Mouse (Mus musculus) bone marrow, adult 2 months (tissue): Measurements from ENCODE around the gene March1. TPM values are rescaled to one million over a fixed set of nuclear protein-coding genes. Genes with fewer than 3 reads are reported as not detected.

Experiments used
- H3K27ac ChIP-seq: fragments of 200-500 bp; 2 replicates; pipeline ENCODE4 v1.5.1; 2012; ENCODE audit warnings: low read depth, mild to moderate bottlenecking, control low read depth, inconsistent platforms, low read length; ENCODE audit not compliant: control insufficient read depth, poor library complexity, insufficient read depth
- H3K4me1 ChIP-seq: fragments of 200-500 bp; 2 replicates; pipeline ENCODE4 v1.6.1; 2011; ENCODE audit warnings: low read length; ENCODE audit not compliant: control insufficient read depth, insufficient read depth
- H3K4me3 ChIP-seq: fragments of 200-500 bp; replicated peaks from 2 replicates; pipeline ENCODE3; 2011; ENCODE audit warnings: mild to moderate bottlenecking, low read depth, low read length, control low read depth; ENCODE audit not compliant: control insufficient read depth
- CTCF ChIP-seq: fragments of 200-500 bp; IDR thresholded peaks from 2 replicates; pipeline ENCODE4 v1.5.1; 2011; ENCODE audit warnings: low read length, control low read depth; ENCODE audit not compliant: control insufficient read depth, insufficient read depth
- POLR2A ChIP-seq: fragments of 200-500 bp; IDR thresholded peaks from 2 replicates; pipeline ENCODE4 v1.6.1; 2011; ENCODE audit warnings: low read depth, mild to moderate bottlenecking, control low read depth, low read length, borderline replicate concordance; ENCODE audit not compliant: control insufficient read depth
- WGBS: fragments of 180-500 bp; shearing (Covaris S2); methylation state at CpG from one replicate; pipeline ENCODE4 v1.1.7; 2018; 5-methylcytosine and 5-hydroxymethylcytosine counted together
- polyA plus RNA-seq: library from polyadenylated mRNA; stranded (reverse); fragments of >200 nt; gene quantifications from 2 replicates; pipeline ENCODE4 v1.2.4, GENCODE M21; 2011; ENCODE audit warnings: low replicate concordance; ENCODE audit not compliant: missing spikeins, insufficient read depth, insufficient read length

March1 gene
- polyA plus RNA-seq, 1 experiment = 9.8 TPM

- WGBS = 67% methylated on average over 2 of the region's 2 CpGs
- TF ChIP-seq POLR2A = no peak
- TF ChIP-seq CTCF = no peak
- no peaks in the 10 kb centered on the region for H3K4me1 ChIP-seq
- H3K27ac ChIP-seq = no peak overlapping the region
- H3K4me3 ChIP-seq = no peak overlapping the region
Measured at GRCm38 (mm10) chr8:66183454-66183853, 565.8 kb downstream of the March1 start.

GRCm38 (mm10) chr8:66185226-66185625 is 567.5 kb downstream of the March1 start:
- no peak for TF ChIP-seq POLR2A
- TF ChIP-seq CTCF = no peak
- Histone ChIP-seq H3K4me1 (no peaks in the 10 kb centered on the region), H3K27ac (no peak overlapping the region), H3K4me3 (no peak overlapping the region)
- 93% methylated on average over 2 of the region's 2 CpGs for WGBS

GRCm38 (mm10) chr8:66194416-66194815 is 576.7 kb downstream of the March1 start:
- TF ChIP-seq CTCF (no peak), POLR2A (no peak)
- Histone ChIP-seq H3K4me1 (no peaks in the 10 kb centered on the region), H3K27ac (no peak overlapping the region), H3K4me3 (no peak overlapping the region)
- WGBS = 76% methylated on average over 2 of the region's 2 CpGs

DNA sequence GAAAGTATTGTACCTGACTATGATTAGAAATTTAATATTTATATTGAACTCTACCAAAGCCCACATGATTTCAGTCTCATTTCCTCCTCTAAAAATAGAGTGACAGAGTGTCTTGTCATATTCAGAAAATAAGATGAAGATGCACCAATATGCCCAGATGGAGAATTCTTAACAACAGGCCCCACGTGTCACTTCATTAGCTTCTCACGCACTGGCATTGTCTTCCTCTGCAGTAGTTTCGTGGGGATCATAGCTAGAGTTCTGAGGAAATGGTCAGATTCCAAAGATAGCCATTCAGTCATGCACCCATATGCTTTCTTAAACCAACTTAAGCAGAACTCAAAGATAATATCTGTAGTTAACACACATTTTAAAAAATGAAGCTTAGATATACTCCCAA is 582.5 kb downstream of the March1 start:
- 66% methylated on average over 3 of the region's 3 CpGs for WGBS
- TF ChIP-seq POLR2A (no peak), CTCF (no peak)
- H3K4me3 ChIP-seq = no peak overlapping the region
- no peaks in the 10 kb centered on the region for H3K4me1 ChIP-seq
- no peak overlapping the region for H3K27ac ChIP-seq

DNA sequence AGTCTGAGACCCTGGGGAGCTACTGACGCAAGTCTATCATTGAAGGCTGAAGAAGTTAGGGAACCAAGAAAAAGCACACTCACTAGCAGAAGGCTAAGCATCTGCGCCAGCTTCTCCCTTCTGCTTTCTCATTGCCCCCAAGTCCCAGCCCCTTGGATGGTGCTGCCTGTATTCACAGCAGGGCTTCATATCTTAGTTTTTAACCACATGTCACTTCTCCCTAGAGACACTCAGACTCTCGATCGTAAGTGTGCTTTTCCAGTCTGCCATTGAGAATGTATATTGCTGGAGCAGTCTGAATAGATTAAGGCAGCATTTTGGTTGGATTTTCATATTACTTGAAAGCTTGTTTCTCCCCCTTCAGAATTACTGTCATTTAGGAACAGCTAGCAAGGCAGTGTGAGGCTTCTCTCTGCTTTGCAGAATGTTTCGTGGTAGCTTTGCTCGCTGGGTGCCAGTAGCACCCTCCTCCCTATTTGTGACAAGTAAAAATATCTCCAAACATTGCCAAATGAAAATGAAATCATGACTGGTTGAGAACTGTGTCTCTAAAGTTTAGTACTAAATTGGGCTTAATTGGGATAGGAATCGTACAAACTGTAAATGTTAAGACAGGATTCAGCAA is 586.2 kb downstream of the March1 start:
- TF ChIP-seq POLR2A (no peak), CTCF (no peak)
- Histone ChIP-seq H3K4me1 (no peaks in the 10 kb centered on the region), H3K4me3 (no peak overlapping the region), H3K27ac (no peak overlapping the region)
- WGBS = 79% methylated on average over 7 of the region's 7 CpGs

DNA sequence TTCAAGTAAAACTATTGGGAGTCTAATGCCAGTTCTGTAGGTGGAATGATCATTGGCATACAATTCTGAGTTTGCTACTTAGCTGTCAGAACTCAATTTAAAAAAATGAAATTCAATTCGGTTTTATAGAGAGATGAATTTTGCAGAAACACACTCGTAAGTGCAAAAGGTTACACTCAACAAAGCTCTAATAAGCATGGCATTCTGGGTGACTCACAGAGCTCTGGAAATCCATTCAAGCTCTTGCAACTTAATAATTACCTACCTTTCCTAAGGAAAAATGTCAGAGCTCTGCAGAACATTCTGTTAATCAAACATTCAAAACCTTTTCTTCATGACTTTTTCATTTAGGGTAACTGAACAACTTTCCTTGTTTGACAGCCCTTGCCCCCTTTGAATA is 591.9 kb downstream of the March1 start:
- TF ChIP-seq POLR2A (no peak), CTCF (no peak)
- Histone ChIP-seq H3K4me3 (no peak overlapping the region), H3K4me1 (no peaks in the 10 kb centered on the region), H3K27ac (no peak overlapping the region)
- 70% methylated on average over 2 of the region's 2 CpGs for WGBS

GRCm38 (mm10) chr8:66210294-66210693 is 592.6 kb downstream of the March1 start:
- WGBS = 66% methylated on average over 2 of the region's 2 CpGs
- Histone ChIP-seq H3K4me3 (no peak overlapping the region), H3K4me1 (no peaks in the 10 kb centered on the region), H3K27ac (no peak overlapping the region)
- TF ChIP-seq CTCF = no peak
- TF ChIP-seq POLR2A = no peak

DNA sequence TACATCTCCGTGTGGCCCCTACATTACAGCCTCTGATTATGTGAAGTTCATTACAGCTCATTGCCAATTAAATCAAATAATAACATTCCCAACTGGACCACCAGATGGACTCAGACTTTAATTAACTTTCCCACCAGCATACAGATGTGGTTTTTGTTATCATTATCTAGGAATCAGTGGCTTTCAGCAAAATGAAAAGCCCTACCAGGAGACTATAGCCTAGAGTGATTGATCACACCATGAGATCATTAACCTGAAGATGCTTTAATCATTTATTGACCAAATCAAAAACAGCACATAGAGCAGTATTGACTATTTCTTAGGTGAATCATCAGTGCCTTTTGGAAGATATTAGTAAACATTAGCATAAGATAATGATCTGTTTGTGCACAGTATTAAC is 602.3 kb downstream of the March1 start:
- Histone ChIP-seq H3K4me1 (no peaks in the 10 kb centered on the region), H3K4me3 (no peak overlapping the region), H3K27ac (no peak overlapping the region)
- 78% methylated on average over 1 of the region's 1 CpGs for WGBS
- TF ChIP-seq POLR2A (no peak), CTCF (no peak)

GRCm38 (mm10) chr8:66229931-66230330 is 612.2 kb downstream of the March1 start:
- Histone ChIP-seq H3K27ac (no peak overlapping the region), H3K4me3 (no peak overlapping the region), H3K4me1 (no peaks in the 10 kb centered on the region)
- whole genome bisulfite sequencing = 82% methylated on average over 2 of the region's 2 CpGs
- TF ChIP-seq POLR2A (no peak), CTCF (no peak)
